ENCODE assay signal across 12 mouse cellular contexts in genomic region chr4:84114162-84115040, GRCm38 (mm10).
"Had no signal": no experiment of that assay in that cellular context is flagged by ENCODE, and none has a peak within 500 bp of the region (broad histone marks: within the 10 kb centered on the region; RNA-seq: fewer than 3 reads in every experiment).

No protein-coding gene starts in this region.

- DNase-seq: layer of hippocampus, postnatal 36 days; lung, embryonic 14.5 days; lung, postnatal 14 days; right cerebral cortex, adult 18-20 months; right cerebral cortex, postnatal 25 days; thymus, postnatal 36 days had no signal

- ATAC-seq: intestine, postnatal 0 days; liver, embryonic 12.5 days; midbrain, embryonic 16.5 days had no signal

- H3K4me3 ChIP-seq: limb, embryonic 15.5 days; liver, embryonic 12.5 days; midbrain, embryonic 12.5 days; neural tube, embryonic 13.5 days had no signal

- H3K27me3 ChIP-seq: limb, embryonic 15.5 days; liver, embryonic 12.5 days had no signal

- H3K9ac ChIP-seq: limb, embryonic 15.5 days; liver, embryonic 12.5 days; lung, embryonic 14.5 days; midbrain, embryonic 12.5 days; neural tube, embryonic 13.5 days had no signal

- H3K9me3 ChIP-seq: limb, embryonic 15.5 days; liver, embryonic 12.5 days; midbrain, embryonic 12.5 days; neural tube, embryonic 13.5 days had no signal

- H3K36me3 ChIP-seq: limb, embryonic 15.5 days; liver, embryonic 12.5 days; midbrain, embryonic 12.5 days; neural tube, embryonic 13.5 days had no signal

- H3K4me2 ChIP-seq: limb, embryonic 15.5 days; liver, embryonic 12.5 days; lung, embryonic 14.5 days; midbrain, embryonic 12.5 days; neural tube, embryonic 13.5 days had no signal

- H3K27ac ChIP-seq: limb, embryonic 15.5 days; liver, embryonic 12.5 days; midbrain, embryonic 12.5 days; neural tube, embryonic 13.5 days had no signal

- H3K4me1 ChIP-seq: liver, embryonic 12.5 days had no signal
